Mouse (Mus musculus) gastrocnemius, postnatal 25 days (tissue): Measurements from ENCODE around the gene Gfod2. TPM values are rescaled to one million over a fixed set of nuclear protein-coding genes. Genes with fewer than 3 reads are reported as not detected.

Source experiments
- DNase-seq: peaks from one replicate; pipeline ENCODE4 v3.0.0; 2022
- total RNA-seq, 2 experiments: library from RNA; stranded (reverse); gene quantifications; 1 replicate in 1 of 2; 2 replicates in 1 of 2; pipeline ENCODE4 v1.2.3; 2021

Gene Gfod2
- total RNA-seq, 2 experiments from 2014 or later = 5.1 to 6.2 TPM

DNA sequence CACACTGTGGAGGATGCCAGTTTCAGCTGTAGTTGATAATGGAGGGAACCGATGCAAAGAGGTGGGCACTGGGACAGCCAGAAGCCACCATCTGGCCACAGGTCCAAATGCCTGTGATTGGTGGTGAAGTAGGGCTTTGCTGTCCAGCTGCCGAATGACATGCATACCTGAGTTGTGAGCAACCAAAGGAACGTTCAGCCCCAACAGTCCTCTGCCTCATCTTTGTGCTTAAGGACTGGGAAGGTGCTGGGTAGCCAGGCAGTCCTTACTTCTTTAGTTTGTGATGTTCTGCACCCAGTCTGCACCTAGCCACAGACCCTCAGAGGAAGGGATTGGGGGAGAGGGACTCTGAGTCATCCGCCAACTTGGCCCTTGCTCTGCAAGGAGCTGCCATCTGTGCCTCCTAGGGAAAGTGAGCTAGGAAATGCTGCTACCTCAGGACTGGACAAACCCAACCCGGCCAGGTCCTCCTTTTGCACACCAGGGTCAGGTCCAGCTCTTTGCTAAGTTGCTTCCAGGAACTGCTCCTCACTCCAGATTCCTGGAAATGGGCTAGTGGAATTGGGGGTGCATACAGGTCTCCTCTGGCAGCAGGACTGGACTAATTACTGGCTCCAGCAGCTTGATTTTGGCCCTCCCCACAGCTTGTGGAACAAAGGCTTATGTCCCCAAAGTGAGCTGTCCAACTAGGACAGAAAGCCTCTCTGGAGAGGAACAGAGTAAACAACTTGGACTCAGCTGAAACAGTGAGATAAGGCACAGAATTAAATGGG lies 10.2 kb upstream of the Gfod2 start:
- DNase-seq = no peak

DNA sequence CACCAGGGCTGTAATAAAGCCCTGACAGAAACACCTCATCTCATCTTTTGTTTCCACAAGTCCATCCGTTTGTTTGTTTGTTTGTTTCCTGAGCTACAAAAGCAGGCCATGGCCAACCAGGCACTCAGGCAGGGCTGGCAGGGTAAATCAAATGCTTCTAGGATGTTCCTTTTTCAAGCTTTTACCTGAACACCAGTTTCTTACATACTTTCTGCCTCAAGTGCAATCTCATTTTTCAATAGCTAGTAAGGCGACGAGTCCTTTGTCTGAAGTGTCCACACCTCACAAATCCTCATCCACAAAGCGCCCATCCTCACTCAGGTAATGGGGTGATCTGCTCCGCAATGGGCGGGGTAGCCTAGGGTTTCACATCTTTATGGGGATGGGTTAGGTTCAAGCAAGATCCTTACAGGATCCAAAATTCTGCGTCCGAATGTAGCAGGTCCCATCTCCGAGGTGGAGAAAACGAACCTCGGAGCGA lies 628 bp downstream of the Gfod2 start:
- DNase-seq = no peak

DNA sequence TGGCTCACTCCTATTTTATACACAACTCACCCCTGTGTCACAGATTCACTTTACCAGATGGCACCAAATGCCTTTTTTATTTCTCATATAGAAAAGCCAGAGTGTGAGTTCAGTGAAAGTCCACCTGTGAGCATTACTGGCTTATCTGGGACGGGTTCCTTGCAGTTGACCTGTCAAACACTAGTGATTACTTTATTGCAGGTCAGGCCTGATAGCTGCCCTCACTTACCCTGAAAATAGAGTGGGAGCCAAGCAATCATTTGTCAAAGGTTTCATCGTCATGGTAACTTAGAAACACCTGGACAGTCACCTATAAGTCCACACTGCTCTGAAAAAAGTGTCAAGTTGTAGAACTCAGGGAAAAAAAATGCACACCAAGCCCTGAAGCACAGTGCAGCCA lies 3.8 kb downstream of the Gfod2 start:
- no peak for DNase-seq

GRCm38 (mm10) chr8:105753916-105754315 lies 4.5 kb downstream of the Gfod2 start:
- no peak for DNase-seq

- peak; percentile 35 for DNase-seq
Observed at GRCm38 (mm10) chr8:105750606-105751005, 7.9 kb downstream of the Gfod2 start.

DNA sequence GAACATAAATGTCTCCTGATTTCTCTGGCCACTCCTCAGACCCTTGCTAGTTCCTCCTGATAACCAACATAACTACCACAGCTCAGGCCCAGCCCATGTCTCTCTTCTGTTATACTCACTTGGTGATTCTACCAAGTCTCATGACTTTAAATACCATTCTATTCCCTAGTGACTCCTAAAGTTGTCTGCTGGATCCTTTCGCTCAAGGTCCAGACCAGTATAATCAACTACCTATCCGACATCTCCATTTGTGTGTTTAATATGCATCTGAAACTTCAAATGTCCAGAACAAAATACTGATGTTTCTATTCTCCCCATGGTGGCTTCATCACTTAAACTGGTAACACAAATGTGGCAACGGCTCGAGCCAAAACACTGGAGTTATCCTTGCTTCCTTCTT lies 15.2 kb downstream of the Gfod2 start:
- DNase-seq = no peak

- peak; percentile 55 for DNase-seq
Observed at GRCm38 (mm10) chr8:105739216-105739615, 19.2 kb downstream of the Gfod2 start.

GRCm38 (mm10) chr8:105732186-105732585 lies 26.3 kb downstream of the Gfod2 start:
- no peak for DNase-seq

GRCm38 (mm10) chr8:105727397-105728124 lies 30.9 kb downstream of the Gfod2 start:
- DNase-seq = peak; percentile 53

DNA sequence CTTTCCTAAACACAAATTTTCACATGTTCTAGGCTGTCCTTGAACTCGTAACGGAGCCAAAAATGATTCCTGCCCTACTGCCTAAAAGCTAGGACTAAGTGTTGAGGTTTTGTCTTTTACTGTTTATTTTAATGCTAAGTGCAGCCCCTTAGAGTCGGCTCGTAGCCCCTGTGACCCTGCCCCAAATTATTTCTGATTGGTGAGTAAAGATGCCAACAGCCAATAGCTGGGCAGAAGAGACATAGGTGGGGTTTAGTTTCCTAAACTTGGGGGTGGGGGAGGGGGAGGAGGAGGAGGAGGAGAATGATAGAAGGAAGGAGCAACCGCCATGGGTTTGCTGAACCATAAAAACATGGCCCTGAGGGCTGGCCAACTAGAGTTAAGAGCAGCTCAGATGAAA lies 32.7 kb downstream of the Gfod2 start:
- DNase-seq = no peak

DNA sequence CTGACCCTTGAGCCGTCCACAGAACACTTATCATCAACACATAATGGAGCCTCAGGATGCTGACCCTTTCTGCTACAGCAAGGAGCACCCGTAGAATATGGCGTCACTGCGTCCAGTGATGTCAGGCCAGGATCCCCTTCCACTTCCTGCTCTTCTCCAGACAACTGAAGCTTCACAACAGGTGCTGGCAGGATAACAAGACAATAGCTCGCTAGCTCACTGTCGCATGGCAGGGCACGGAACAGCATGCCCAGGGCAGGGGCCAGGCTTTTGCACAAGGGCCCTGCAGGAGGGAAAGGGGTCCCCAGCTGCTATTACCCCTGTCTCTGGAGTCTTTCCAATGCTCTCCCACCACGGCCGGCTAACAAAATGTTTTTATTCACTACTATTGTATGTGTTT lies 35.6 kb downstream of the Gfod2 start:
- DNase-seq = no peak

- DNase-seq = no peak
Observed at GRCm38 (mm10) chr8:105719637-105720036, 38.8 kb downstream of the Gfod2 start.

- no peak for DNase-seq
Observed at GRCm38 (mm10) chr8:105716302-105716945, 42.0 kb downstream of the Gfod2 start.

DNA sequence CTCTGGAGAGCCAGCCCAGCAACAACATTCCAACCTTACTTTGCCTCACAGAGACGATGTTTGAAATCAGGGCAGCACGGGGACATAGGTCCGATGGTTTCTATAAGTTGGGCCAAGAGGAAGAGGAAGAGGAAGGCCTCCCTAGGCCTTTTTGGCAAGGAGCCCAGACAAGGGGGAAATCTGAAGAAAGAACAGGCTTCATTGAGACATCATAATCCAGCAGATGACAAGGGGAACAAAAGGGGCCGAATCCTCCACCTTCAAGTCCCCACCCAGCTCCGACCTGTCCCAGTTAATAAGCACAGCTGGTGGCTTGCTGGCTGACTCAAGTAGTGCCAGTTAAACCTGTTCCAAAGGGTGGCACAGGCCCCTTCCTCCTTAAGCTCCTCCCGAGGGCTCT lies 43.4 kb downstream of the Gfod2 start:
- DNase-seq = no peak

DNA sequence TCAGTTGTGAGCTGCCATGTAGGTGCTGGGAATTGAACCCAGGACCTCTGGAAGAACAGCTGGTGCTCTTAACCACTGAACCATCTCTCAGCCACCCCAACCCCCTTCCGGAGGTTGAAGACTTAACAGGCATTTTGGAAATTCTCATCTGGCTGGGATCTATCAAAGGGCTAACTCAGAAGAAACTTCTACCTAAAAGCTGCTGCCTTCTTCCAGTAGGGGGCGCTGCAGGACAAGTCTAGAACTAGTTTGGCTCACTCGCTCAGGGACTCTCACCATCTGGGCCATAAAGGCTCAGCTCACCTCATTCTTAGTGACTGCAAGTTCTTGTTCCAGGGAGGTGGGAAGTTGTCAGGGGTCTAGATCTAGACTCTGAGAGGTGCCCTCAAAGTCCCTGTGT lies 44.3 kb downstream of the Gfod2 start:
- DNase-seq = peak; percentile 59

GRCm38 (mm10) chr8:105712286-105712685 lies 46.2 kb downstream of the Gfod2 start:
- no peak for DNase-seq

- no peak for DNase-seq
Observed at GRCm38 (mm10) chr8:105709317-105709716, 49.1 kb downstream of the Gfod2 start.

GRCm38 (mm10) chr8:105708675-105709074 lies 49.8 kb downstream of the Gfod2 start:
- DNase-seq = no peak

GRCm38 (mm10) chr8:105707498-105708403 lies 50.7 kb downstream of the Gfod2 start, which contains the start of the genes 4933405L10Rik and Enkd1:
Gene 4933405L10Rik, plus strand, starts transcription at chr8:105707655.
Gene Enkd1, minus strand, starts transcription at chr8:105708210.
- DNase-seq = peak; percentile 75

- DNase-seq = no peak
Observed at GRCm38 (mm10) chr8:105706426-105706825, 52.0 kb downstream of the Gfod2 start.

GRCm38 (mm10) chr8:105704955-105705354 lies 53.5 kb downstream of the Gfod2 start:
- DNase-seq = no peak
